ENCODE assay signal across 15 mouse cellular contexts in the genomic region with DNA sequence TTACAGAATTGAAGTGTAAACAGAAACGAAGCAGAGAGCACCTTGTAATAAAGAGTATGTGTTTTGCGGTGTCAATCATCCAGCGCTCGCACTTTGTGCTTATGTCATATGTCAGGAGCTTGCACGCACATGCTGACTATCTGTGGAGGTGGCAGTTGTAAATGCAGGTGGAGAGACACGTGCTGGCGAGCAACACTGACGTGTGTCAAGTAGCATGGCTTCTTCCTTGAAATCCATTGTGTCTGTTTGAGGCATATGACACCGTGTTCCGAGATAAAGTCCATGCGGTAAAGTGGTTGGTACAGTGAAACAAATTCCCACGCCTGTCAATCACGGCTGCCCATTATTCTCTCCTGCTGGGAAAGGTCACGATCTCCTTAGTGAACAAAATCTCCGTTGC. TPM values are rescaled to one million over a fixed set of nuclear protein-coding genes. Genes with fewer than 3 reads are reported as not detected.
"Had no signal": no experiment of that assay in that cellular context is flagged by ENCODE, and none has a peak within 500 bp of the region (broad histone marks: within the 10 kb centered on the region; RNA-seq: fewer than 3 reads in every experiment).

No protein-coding gene starts in this region.

- H3K4me1 ChIP-seq: limb, embryonic 10.5 days; liver, embryonic 15.5 days had no signal

- H3K27ac ChIP-seq: layer of hippocampus, adult 2 months; left cerebral cortex, adult 2 months; limb, embryonic 10.5 days; liver, embryonic 15.5 days; stomach, postnatal 0 days had no signal

- DNase-seq: kidney, adult 18-20 months; kidney, postnatal 10 days; kidney, postnatal 4 days; lung, adult 2 months; lung, postnatal 36 days; midbrain, embryonic 14.5 days; thymus, postnatal 14 days had no signal

- H3K36me3 ChIP-seq: limb, embryonic 10.5 days; liver, embryonic 15.5 days had no signal

- H3K4me3 ChIP-seq: layer of hippocampus, adult 2 months; left cerebral cortex, adult 2 months; limb, embryonic 10.5 days; liver, embryonic 15.5 days had no signal

- H3K9me3 ChIP-seq: limb, embryonic 10.5 days; liver, embryonic 15.5 days had no signal

- H3K9ac ChIP-seq: liver, embryonic 15.5 days had no signal

- ATAC-seq: lung, postnatal 0 days had no signal

- H3K27me3 ChIP-seq: liver, embryonic 15.5 days had no signal

- H3K4me2 ChIP-seq: liver, embryonic 11.5 days; liver, embryonic 15.5 days had no signal

RNA-seq across cellular contexts. Expression of gene Lmo3, which starts 15.2 kb away (rescaled TPM):
- total RNA-seq: megakaryocyte progenitor cell, adult 5-6 weeks had no signal
